Mouse (Mus musculus) spleen, postnatal 4 days (tissue): ENCODE results near the gene Cers6.

Experiments
- DNase-seq, 2 experiments: peaks; one replicate each; pipeline ENCODE4 v3.0.0; 2022; ENCODE audit warnings: low spot score in 2 of 2

The Cers6 gene

GRCm38 (mm10) chr2:68960060-68960459 lies 98.8 kb downstream of the Cers6 start:
- no peak for DNase-seq

DNA sequence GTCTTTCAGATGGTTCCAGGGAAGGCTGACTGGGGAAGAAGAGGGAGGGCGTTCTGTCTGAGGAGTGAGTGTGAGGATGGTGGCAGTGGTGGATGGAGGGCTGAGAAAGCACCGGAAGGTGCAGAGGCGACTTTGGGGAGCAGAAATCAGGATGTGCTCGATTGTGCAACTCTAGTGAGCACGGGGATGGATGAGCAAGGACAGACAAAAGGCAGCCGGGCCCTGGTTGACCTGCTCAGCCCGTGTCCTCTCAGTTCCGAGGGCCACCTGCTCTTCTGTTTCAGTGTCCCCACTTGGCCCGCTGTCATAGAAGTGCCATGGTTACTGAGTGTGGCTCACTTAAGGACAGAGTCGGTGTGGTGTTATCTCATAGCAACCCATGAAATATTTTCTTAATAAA lies 99.4 kb downstream of the Cers6 start:
- DNase-seq: no peak

DNA sequence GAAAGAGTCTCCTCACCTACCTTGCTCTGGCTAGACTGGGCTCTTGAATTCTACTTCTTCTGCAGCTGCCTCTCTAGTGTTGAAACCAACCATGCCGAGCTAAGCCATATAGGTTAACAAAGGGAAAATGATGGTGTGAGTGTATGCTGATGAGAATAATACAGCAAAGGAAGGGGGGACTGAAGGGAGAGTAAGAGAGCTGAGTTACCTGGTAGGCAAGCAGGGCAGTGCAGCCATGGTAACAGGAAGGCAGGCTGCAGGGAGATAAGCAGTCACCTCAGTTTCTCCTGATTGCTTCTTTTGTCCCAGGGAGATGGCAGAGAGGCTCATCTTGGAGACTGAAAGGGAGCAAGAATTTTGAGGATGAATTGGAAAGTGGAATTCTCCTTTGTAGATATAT lies 105.1 kb downstream of the Cers6 start:
- no peak for DNase-seq

- DNase-seq: no peak
Measured at GRCm38 (mm10) chr2:68968028-68968427, 106.8 kb downstream of the Cers6 start.

DNA sequence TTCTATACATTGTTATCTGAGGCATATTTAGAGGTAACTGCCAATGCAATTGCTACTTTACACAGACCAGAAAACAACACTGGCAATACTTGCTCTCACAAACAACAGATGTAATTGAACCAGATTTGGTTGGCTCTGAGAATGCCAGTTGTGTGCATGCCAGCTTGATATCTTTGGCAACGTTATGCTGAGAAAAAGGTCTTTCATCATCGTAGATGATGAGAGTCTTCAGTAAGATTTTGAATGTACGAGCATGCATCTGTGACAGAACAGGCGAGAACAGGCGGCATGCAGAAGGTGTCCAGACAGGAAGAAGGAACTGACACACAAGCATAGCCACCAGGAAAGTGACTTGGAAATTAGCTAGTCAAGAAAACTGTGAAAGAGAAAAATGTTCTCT lies 110.6 kb downstream of the Cers6 start:
- DNase-seq: no peak

GRCm38 (mm10) chr2:68973753-68974152 lies 112.5 kb downstream of the Cers6 start:
- no peak for DNase-seq

- no peak for DNase-seq
Measured at GRCm38 (mm10) chr2:68975286-68975685, 114.0 kb downstream of the Cers6 start.

DNA sequence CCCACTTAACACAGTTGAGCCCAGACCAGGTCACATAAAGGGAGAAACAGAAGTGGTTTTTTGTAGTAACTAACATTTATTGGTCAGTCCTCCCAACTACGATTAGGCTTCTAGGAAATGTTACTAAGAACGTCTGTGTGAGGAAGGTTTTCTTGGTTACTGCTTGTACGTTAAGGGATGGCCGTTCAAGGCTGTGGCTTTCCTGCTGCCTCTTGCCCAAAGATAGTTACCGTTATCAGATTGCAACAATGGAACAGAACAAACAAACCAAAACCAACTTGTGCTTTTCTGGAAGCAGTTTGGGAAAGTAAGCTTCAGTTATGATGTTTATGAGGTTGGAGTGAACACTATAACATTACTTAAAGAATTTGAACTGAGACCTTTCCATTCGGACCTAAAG lies 114.5 kb downstream of the Cers6 start:
- DNase-seq: no peak

- no peak for DNase-seq
Measured at GRCm38 (mm10) chr2:68978244-68978643, 117.0 kb downstream of the Cers6 start.

DNA sequence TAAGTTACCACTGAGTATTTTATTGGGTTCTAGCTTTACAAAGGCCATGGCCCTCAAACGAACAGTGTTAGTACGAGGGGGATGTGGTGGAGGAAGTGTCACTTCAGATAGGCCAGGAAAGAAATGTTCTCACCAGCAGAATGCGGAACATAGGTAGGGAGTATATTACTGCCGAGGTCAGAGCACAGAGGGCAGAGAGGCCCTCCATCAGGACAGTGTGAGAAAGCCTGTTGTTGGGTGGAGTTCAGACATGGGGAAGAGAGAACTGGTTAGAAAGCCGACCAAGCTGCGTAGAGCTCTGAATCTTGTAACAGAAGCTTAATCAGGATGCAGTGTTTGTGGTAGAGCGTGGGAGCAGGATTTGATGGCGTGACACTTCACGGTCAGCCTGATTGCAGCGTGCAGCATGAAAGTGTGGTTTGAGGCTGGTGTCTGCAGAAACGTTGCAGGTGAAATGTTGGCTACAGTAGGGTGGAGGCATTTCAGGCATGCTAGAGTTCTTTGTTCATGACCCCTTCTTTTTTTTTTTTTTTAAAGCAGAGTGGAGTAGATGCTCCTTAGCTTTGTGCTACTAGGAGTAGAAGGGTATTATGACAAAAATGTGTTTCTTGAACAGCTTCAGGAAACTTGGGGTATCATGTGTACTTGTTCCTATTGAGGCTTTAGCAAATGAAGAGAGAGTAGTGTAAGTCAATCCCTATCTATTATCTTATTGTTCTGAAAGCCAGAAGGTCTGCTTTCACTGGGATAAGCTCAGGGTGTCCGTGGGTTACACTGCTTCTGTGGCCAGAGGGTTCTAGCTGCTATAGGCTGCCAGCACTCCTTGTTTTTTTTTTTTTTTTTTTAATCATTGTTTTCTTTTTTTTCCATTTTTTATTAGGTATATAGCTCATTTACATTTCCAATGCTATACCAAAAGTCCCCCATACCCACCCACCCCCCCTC lies 117.7 kb downstream of the Cers6 start:
- no peak for DNase-seq

DNA sequence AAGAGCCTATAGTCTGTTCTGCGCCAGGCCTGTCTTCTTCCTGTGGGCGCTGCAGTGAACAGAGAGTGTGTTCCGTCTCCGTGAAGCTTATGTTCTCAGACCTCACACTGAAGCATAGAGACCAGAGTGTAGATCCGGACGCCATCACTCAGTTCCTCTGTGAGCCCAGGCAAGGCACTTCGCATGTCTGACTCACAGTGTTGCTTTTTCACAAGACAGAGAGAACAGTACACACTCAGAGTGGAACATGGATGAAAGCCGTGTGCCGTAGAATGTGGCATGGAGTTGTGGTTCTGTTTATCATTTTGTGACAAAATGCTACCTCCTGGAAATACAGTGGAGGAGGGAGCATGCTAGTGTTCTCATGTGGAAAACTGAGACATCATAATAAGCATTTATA lies 120.1 kb downstream of the Cers6 start:
- peak in 1 of 2 experiments; percentile 26 for DNase-seq

GRCm38 (mm10) chr2:68981756-68982409 lies 120.6 kb downstream of the Cers6 start:
- DNase-seq: peak in 1 of 2 experiments; percentile 35

GRCm38 (mm10) chr2:68982979-68983378 lies 121.7 kb downstream of the Cers6 start:
- peak in 1 of 2 experiments; percentile 17 for DNase-seq

GRCm38 (mm10) chr2:68983431-68983830 lies 122.2 kb downstream of the Cers6 start:
- peak in 1 of 2 experiments; percentile 43 for DNase-seq

GRCm38 (mm10) chr2:68989117-68989516 lies 127.9 kb downstream of the Cers6 start:
- DNase-seq: peak in 1 of 2 experiments; percentile 25

- DNase-seq: no peak
Measured at GRCm38 (mm10) chr2:68992629-68993028, 131.4 kb downstream of the Cers6 start.

DNA sequence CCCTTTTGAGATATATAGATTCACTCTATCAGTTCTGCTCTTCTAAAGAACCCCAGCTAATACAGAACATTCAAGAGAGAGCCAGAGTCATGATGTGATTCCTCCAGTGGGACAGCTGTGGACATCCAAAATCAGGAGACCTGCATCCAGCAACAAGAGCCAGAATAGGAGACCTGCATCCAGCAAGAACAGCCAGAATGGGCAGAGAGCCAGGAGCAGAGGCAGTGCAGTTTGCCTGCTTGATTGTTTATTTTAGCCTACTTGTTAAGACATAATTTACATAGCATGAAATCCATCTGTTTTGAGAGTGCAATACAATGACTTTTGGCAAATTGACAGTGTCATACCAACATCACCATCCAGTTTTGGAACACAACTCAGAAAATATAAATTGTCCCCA lies 133.2 kb downstream of the Cers6 start:
- no peak for DNase-seq

DNA sequence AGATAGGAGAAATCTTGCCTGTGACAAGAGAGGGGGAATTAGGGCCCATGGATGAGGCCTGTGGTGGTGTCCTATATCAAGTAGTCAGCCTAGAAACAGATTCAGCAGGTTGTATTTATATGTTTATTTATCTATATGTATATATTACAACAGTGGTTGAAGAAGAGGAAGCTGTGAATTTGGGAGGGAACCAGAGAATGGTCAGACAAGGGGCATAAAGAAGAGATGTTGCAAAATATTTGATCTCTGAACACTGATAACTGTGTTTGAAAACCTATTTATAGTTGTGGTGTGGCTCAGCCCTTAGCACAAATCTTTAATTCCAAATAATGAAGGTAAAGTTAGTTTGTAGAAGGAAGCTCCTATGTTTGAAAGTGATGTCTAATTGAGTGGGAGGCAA lies 134.5 kb downstream of the Cers6 start:
- no peak for DNase-seq

- no peak for DNase-seq
Measured at GRCm38 (mm10) chr2:68996268-68996667, 135.0 kb downstream of the Cers6 start.

GRCm38 (mm10) chr2:69004001-69004400 lies 142.8 kb downstream of the Cers6 start:
- no peak for DNase-seq

GRCm38 (mm10) chr2:69011392-69011791 lies 150.2 kb downstream of the Cers6 start:
- no peak for DNase-seq

GRCm38 (mm10) chr2:69011860-69012259 lies 150.6 kb downstream of the Cers6 start:
- DNase-seq: no peak

DNA sequence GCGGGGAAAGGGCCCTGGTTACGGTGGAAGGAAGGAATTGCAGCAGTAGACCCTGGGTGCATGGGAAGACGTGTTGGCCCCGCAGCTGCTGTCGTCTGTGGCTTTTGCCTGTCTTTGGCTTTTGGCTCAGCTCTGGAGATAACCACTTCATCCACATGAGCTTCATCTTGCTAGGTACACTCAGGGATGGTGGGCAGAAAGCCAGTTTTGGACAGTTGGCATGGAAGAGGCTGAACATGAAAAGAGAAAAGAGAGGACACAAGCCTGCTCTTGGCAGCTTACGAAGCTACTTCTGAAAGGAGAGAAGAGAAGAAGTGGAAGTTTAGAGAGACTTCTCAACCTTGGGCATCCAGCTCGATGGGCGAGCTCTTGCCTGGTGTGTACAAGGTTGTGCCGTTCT lies 153.0 kb downstream of the Cers6 start:
- no peak for DNase-seq
